Mouse (Mus musculus): ENCODE measurements around the gene Tas1r1. TPM values are rescaled to one million over a fixed set of nuclear protein-coding genes. Genes with fewer than 3 reads are reported as not detected.
A peak's percentile ranks its signal among the peaks of the same experiment; 100 is the strongest.
"Not testable (repeated sequence)": the region's sequence is repeated elsewhere in the genome, so short reads cannot be mapped to it uniquely, and the experiment has no call there.

Tas1r1 gene
- polyA plus RNA-seq, 1 experiment from 2014 or later, result 0.79 TPM

DNA sequence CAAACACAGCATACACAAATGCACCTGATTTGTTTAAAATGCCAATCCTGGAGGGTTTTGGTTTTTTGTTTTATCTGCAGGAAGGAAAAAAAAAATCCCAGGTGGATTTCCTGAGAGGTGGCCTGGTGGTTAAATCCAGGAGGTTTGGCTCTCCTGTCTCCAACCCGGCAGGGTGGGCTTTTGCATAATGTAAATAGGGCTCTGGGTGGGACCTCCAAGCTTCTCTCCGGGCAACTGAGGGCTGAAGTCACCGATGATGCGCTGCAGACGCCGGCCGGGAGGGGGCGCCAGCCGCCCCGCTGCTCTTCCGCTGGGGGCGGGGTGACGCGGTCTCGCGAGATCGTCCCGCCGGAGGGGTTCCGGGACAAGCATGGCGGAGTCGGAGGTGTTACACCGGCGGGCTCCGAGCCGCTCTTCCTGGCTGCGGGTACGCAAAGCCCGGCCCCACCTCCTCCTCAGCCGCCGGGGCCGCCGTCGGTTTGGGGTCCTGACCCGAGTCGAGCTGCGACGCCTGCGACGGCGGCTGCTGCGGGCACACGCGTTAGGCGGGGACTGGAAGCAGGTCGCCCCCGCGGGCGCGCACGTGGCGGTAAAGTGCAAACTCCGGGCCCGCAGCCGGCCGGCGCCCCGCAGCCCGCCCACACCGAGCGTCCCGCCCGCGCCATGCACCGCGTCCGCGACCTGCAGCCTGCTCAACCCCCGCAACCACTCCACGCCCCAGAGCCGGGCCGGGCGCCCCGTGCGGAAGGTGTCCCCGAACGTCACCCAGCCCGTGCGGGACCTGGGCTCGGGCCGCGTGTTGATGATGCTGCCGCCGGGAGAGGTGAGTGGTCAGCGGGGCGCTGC is 840 bp upstream of the Tas1r1 start, which contains the start of gene Nol9:
Gene Nol9 (plus strand): TSS at position 337 of the 846 bp plus-strand sequence.
- Histone ChIP-seq H3K36me3 (replicated peaks) (peaks cover 34% of the 10 kb centered on the region), H3K27ac (peak within 1 kb of the TSS; percentile 90)
- WGBS, result under 1% methylated on average over 86 of the region's 86 CpGs

DNA sequence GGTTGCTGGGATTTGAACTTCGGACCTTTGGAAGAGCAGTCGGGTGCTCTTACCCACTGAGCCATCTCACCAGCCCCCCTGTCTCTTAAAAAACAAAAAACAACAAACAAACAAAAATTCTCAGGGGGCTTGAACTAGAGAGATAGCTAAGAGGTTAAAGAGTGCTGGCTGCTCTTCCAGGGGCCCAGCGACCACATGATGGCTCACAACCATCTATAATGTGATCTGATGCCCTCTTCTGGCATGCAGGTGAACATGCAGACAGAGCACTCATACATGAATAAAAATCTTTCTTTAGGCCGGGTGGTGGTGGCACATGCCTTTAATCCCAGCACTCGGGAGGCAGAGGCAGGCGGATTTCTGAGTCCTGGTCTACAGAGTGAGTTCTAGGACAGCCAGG is 1.9 kb downstream of the Tas1r1 start:
- not testable (repeated sequence) for DNase-seq (ENCODE audit: extremely low spot score, low spot score); H3K27ac ChIP-seq; H3K36me3 ChIP-seq (replicated peaks); H3K4me3 ChIP-seq; H3K9me3 ChIP-seq
- Histone ChIP-seq H3K27me3 (ENCODE audit: poor library complexity, severe bottlenecking) (peaks cover 22% of the 10 kb centered on the region), H3K4me1 (peaks cover 44% of the 10 kb centered on the region)
- 91% methylated on average over 6 of the region's 6 CpGs for WGBS

More for the DNA sequence above, 840 bp upstream of the Tas1r1 start, which contains the start of gene Nol9:
- H3K9me3 ChIP-seq, result no peaks in the 10 kb centered on the region
- no peaks in the 10 kb centered on the region for H3K27me3 ChIP-seq (ENCODE audit: poor library complexity, severe bottlenecking)
- H3K4me1 ChIP-seq, result peaks cover 32% of the 10 kb centered on the region
- H3K4me3 ChIP-seq, result peak within 1 kb of the TSS; percentile 100
- DNase-seq (ENCODE audit: extremely low spot score, low spot score), result peak; percentile 94

DNA sequence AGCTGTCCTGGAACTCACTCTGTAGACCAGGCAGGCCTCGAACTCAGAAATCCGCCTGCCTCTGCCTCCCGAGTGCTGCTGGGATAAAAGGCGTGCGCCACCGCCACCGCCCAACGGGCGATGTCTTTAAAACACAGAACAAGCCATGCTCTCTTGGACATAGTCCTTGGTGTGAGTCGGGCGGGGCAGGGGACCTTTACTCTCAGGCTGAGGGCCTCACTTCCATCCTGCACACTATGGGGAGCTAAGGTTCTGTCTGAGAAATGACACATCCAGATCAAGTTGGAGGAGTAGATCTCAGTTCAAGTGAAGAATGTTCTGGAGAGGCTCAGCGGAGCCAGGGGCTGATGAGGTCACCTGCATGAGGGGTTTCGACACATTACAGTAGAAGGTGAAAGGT is 5.4 kb downstream of the Tas1r1 start:
- Histone ChIP-seq H3K4me3 (no peak overlapping the region), H3K27ac (no peak overlapping the region), H3K27me3 (ENCODE audit: poor library complexity, severe bottlenecking) (peaks cover 24% of the 10 kb centered on the region), H3K36me3 (replicated peaks) (no peaks in the 10 kb centered on the region), H3K9me3 (no peaks in the 10 kb centered on the region), H3K4me1 (peaks cover 42% of the 10 kb centered on the region)
- 91% methylated on average over 13 of the region's 13 CpGs for WGBS
- DNase-seq (ENCODE audit: extremely low spot score, low spot score), result no peak

DNA sequence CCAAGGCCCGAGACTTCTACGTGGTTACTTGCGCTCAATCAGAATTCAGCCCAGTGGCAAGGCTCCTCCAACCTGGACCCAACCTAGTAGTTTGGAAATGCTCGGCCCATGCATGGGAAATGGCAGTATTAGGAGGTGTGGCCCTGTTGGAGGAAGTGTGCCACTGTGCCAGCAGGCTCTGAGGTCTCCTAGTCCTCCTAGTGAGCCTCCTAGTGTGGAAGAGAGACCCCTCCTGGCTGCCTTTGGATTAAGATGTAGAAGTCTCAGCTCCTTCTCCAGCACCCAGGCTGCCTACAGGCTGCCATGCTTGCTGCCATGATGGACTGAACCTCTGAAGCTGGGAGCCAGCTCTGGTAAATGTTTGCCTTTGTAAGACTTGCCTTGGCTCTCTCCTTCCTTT is 8.4 kb downstream of the Tas1r1 start:
- Histone ChIP-seq H3K27me3 (ENCODE audit: poor library complexity, severe bottlenecking) (peaks cover 24% of the 10 kb centered on the region), H3K27ac (no peak overlapping the region), H3K36me3 (replicated peaks) (peaks cover 13% of the 10 kb centered on the region), H3K9me3 (no peaks in the 10 kb centered on the region), H3K4me3 (no peak overlapping the region), H3K4me1 (peaks cover 70% of the 10 kb centered on the region)
- WGBS, result 77% methylated on average over 4 of the region's 4 CpGs
- DNase-seq (ENCODE audit: extremely low spot score, low spot score), result no peak

DNA sequence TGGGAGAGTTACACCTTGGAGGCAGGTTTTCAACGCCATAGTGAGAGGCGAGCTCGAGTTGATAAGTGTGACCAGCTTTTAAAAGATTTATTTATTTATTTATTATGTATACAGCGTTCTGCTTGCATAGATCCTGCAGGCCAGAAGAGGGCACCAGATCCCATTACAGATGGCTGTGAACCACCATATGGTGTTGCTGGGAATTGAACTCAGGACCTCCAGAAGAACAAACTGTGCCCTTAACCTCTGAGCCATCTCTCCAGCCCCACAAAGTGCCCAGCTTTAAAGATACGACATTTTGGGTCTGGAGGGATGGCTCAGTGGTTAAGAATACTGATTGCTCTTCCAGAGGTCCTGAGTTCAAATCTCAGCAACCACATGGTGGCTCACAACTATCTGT is 9.3 kb downstream of the Tas1r1 start:
- no peak overlapping the region for H3K27ac ChIP-seq
- peaks cover 76% of the 10 kb centered on the region for H3K4me1 ChIP-seq
- peaks cover 24% of the 10 kb centered on the region for H3K27me3 ChIP-seq (ENCODE audit: poor library complexity, severe bottlenecking)
- H3K4me3 ChIP-seq, result no peak overlapping the region
- H3K36me3 ChIP-seq (replicated peaks), result peaks cover 22% of the 10 kb centered on the region
- H3K9me3 ChIP-seq, result no peaks in the 10 kb centered on the region
- 52% methylated on average over 5 of the region's 5 CpGs for WGBS
- no peak for DNase-seq (ENCODE audit: extremely low spot score, low spot score)

DNA sequence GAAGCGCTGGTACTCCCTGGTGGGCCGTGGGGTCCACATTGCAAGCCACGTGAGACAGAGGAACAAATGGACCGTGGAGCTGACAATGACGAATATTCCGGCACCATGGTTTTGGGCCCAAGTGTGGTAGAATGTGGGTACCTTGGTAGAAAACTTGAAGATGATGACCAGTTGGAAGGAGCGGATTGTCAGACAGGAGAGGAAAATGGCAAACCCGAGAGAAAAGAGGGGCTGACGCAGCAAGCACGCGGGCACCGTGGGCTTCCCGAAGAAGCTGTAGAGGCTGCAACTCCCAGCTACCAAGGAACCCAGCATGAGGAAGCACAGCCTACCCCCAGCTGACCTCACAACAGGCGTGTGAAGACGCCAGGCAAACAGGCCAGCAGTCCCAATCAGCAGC is 9.9 kb downstream of the Tas1r1 start:
- Histone ChIP-seq H3K4me1 (peaks cover 76% of the 10 kb centered on the region), H3K36me3 (replicated peaks) (peaks cover 29% of the 10 kb centered on the region), H3K27me3 (ENCODE audit: poor library complexity, severe bottlenecking) (peaks cover 21% of the 10 kb centered on the region), H3K4me3 (peak overlapping the region; percentile 91), H3K9me3 (no peaks in the 10 kb centered on the region), H3K27ac (peak overlapping the region; percentile 91; the same call in 1 of the 2 replicates)
- WGBS, result 66% methylated on average over 15 of the region's 15 CpGs
- no peak for DNase-seq (ENCODE audit: extremely low spot score, low spot score)

DNA sequence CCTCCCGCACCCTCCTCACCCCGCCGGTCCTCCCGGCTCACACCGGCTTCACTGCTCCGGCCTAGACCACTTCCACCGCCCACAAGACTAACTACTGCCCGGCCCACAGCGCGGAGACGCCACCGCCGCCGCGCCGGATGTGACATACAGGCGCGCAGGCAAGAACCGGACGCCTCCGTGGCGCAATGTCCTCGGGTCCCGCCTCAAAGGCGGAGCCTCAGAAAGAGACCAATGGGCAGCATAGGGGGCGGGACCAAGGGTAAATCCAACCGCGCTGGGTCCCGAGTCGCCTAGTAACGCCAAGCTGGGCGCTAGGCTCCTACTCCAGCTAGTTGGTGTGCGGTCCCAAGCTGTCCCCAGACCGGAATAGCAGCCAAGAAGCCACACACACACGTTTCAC is 10.8 kb downstream of the Tas1r1 start, which contains the start of gene Zbtb48:
Gene Zbtb48 (minus strand): TSS at position 148 of the 400 bp plus-strand sequence.
- Histone ChIP-seq H3K4me1 (peaks cover 74% of the 10 kb centered on the region), H3K9me3 (no peaks in the 10 kb centered on the region), H3K36me3 (replicated peaks) (peaks cover 38% of the 10 kb centered on the region), H3K27me3 (ENCODE audit: poor library complexity, severe bottlenecking) (peaks cover 12% of the 10 kb centered on the region), H3K4me3 (peak within 1 kb of the TSS; percentile 91), H3K27ac (peak within 1 kb of the TSS; percentile 91)
- WGBS, result under 1% methylated on average over 35 of the region's 35 CpGs
- peak; percentile 94 for DNase-seq (ENCODE audit: extremely low spot score, low spot score)

DNA sequence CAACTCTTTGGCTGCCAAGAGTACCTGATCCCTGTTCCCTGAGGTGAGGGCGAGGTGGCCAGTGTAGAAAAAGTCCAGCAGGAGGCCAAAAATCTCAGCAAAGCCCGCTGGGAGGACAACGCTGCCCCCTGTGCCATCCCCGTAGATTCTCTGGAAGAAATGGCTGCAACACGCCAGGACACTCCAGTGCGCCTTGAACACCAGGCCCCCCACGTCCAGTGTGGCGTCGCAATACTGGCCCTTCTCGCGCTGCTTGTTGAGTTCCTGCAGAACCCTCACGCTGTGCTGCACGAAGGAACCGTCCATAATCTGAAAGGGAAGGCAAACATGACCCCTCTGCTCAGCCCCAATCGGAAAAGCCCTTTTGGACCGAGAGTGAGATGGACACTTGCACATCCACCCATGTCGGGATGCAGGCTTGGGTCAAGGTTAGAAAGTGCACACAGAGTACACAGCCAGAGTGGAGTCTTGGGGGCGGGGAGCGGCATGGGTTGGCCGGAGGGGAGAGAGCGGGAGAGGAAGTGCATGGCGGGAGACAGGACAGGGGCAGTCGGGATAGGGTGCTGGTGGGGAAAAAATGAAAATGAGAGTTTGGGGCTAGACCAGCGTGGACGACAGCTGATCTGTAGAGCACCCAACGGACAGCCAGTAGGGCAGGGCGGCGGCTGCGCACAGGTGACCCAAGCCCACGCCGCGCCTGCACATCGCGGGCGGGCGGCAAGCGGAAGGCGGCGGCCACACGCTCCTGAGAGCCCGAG is 11.4 kb downstream of the Tas1r1 start:
- Histone ChIP-seq H3K27ac (peak overlapping the region; percentile 91), H3K9me3 (no peaks in the 10 kb centered on the region), H3K27me3 (ENCODE audit: poor library complexity, severe bottlenecking) (peaks cover 6% of the 10 kb centered on the region), H3K36me3 (replicated peaks) (peaks cover 44% of the 10 kb centered on the region), H3K4me1 (peaks cover 68% of the 10 kb centered on the region), H3K4me3 (peak overlapping the region; percentile 91)
- peak; percentile 34 for DNase-seq (ENCODE audit: extremely low spot score, low spot score)
- 3% methylated on average over 41 of the region's 41 CpGs for WGBS

DNA sequence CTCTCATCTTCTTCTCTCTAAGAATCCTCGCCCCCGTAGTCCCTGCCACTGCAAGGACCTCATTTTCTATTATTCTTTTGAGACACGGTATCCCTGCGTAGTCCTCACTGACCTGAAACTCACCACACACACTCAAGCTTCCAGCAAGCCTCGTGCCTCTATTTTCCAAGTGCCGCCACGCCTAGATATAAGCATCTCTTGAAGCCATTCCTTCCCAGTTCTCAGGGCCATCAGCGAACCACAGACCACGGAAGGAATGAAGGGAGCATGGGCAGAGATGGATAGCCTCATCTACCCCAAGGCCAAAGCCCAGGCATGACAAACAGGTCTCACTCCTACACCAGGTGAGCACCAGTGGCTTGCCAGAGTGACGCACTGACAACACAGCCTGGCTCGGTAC is 13.8 kb downstream of the Tas1r1 start:
- H3K4me1 ChIP-seq, result peaks cover 47% of the 10 kb centered on the region
- H3K36me3 ChIP-seq (replicated peaks), result peaks cover 68% of the 10 kb centered on the region
- H3K27ac ChIP-seq, result no peak overlapping the region
- no peak overlapping the region for H3K4me3 ChIP-seq
- 93% methylated on average over 11 of the region's 11 CpGs for WGBS
- no peaks in the 10 kb centered on the region for H3K9me3 ChIP-seq
- DNase-seq (ENCODE audit: extremely low spot score, low spot score), result no peak
- no peaks in the 10 kb centered on the region for H3K27me3 ChIP-seq (ENCODE audit: poor library complexity, severe bottlenecking)

DNA sequence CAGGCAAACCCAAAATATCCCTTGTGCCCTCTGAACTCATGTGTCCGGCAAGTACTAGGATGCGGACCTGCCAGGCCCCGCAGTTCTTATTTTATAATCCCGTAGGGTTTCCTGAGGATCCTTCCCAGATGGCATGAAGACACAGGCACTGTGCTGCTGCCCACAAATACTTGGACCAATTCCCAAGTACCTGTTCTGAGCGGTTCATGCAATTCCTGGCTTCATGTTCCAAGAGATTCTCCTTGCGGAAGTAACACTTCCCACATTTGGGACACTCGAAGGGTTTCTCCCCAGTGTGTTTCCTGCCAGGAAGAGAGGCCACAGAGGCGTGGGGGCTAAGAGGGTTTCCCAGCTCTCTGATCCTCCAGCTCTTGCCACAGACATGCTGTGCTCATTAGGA is 15.9 kb downstream of the Tas1r1 start:
- no peak overlapping the region for H3K4me3 ChIP-seq
- WGBS, result 91% methylated on average over 8 of the region's 8 CpGs
- H3K27ac ChIP-seq, result no peak overlapping the region
- peaks cover 30% of the 10 kb centered on the region for H3K4me1 ChIP-seq
- no peak for DNase-seq (ENCODE audit: extremely low spot score, low spot score)
- no peaks in the 10 kb centered on the region for H3K9me3 ChIP-seq
- H3K36me3 ChIP-seq (replicated peaks), result peaks cover 88% of the 10 kb centered on the region
- H3K27me3 ChIP-seq (ENCODE audit: poor library complexity, severe bottlenecking), result no peaks in the 10 kb centered on the region

DNA sequence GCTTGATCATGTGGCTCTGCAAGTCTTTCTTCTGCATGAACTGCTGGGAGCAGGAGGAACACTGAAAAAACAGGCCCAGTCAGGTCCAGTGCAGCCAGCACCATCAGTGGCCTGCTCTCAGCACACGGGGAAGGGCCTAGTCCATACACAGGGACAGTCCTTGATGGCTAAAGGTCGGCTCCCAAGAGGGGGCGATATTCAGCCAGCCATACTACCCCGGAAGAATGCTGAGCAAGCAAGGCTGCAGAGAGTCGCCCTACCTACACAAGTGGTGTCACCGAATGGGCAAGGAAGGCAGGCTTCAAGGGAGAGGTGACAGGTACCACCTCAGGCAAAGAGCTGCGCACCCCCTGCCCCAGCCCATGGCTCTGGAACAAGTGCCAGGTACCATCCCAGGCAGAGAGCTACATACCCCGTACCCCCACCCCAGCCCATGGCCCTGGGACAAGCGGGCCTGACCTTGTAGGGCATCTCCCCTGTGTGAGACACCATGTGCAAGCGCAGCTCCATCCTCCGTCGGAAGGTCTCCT is 16.7 kb downstream of the Tas1r1 start:
- Histone ChIP-seq H3K4me3 (no peak overlapping the region), H3K27me3 (ENCODE audit: poor library complexity, severe bottlenecking) (no peaks in the 10 kb centered on the region), H3K4me1 (peaks cover 22% of the 10 kb centered on the region), H3K9me3 (no peaks in the 10 kb centered on the region), H3K36me3 (replicated peaks) (peaks cover 95% of the 10 kb centered on the region), H3K27ac (no peak overlapping the region)
- WGBS, result 79% methylated on average over 12 of the region's 12 CpGs
- no peak for DNase-seq (ENCODE audit: extremely low spot score, low spot score)

DNA sequence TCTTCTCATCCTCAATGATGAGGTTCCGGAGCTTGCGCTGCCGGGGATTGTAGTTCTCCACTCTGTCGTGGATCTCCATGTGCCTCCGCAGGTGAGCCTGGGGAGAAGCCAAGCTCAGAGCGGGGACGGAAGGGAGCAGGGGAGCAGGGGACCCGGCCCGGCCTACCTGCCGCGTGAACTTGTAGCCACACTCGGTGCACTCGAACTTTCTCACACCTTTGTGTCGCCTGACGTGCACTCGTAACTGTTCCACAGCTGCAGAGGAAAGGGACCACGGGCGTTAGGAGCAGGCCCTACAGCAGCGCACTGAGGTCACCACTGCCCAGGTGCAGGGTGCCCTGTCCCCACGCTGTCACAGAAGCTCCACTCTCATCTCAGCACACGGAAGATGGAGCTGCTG is 18.3 kb downstream of the Tas1r1 start:
- no peak for DNase-seq (ENCODE audit: extremely low spot score, low spot score)
- no peaks in the 10 kb centered on the region for H3K9me3 ChIP-seq
- peaks cover 6% of the 10 kb centered on the region for H3K4me1 ChIP-seq
- H3K36me3 ChIP-seq (replicated peaks), result peaks cover 98% of the 10 kb centered on the region
- H3K27me3 ChIP-seq (ENCODE audit: poor library complexity, severe bottlenecking), result no peaks in the 10 kb centered on the region
- 92% methylated on average over 21 of the region's 21 CpGs for whole genome bisulfite sequencing
- no peak overlapping the region for H3K4me3 ChIP-seq
- no peak overlapping the region for H3K27ac ChIP-seq
